Mouse (Mus musculus): ENCODE measurements around the gene Homer1.

The Homer1 gene

GRCm38 (mm10) chr13:93340555-93341278, 41.3 kb downstream of the Homer1 start:
- DNase-seq (ENCODE audit: low spot score): no peak

GRCm38 (mm10) chr13:93342641-93343040, 43.2 kb downstream of the Homer1 start:
- no peak for DNase-seq (ENCODE audit: low spot score)

GRCm38 (mm10) chr13:93344395-93344794, 45.0 kb downstream of the Homer1 start:
- DNase-seq (ENCODE audit: low spot score): no peak

- no peak for DNase-seq (ENCODE audit: low spot score)
Measured at GRCm38 (mm10) chr13:93345854-93346253, 46.4 kb downstream of the Homer1 start.

- no peak for DNase-seq (ENCODE audit: low spot score)
Measured at GRCm38 (mm10) chr13:93352030-93352429, 52.6 kb downstream of the Homer1 start.

GRCm38 (mm10) chr13:93354420-93355278, 55.2 kb downstream of the Homer1 start:
- DNase-seq (ENCODE audit: low spot score): no peak

GRCm38 (mm10) chr13:93355279-93355587, 55.8 kb downstream of the Homer1 start:
- DNase-seq (ENCODE audit: low spot score): no peak

GRCm38 (mm10) chr13:93358522-93358921, 59.1 kb downstream of the Homer1 start:
- no peak for DNase-seq (ENCODE audit: low spot score)

- no peak for DNase-seq (ENCODE audit: low spot score)
Measured at GRCm38 (mm10) chr13:93367555-93367954, 68.1 kb downstream of the Homer1 start.

GRCm38 (mm10) chr13:93368812-93369584, 69.6 kb downstream of the Homer1 start:
- no peak for DNase-seq (ENCODE audit: low spot score)

- no peak for DNase-seq (ENCODE audit: low spot score)
Measured at GRCm38 (mm10) chr13:93374457-93374856, 75.0 kb downstream of the Homer1 start.

- no peak for DNase-seq (ENCODE audit: low spot score)
Measured at GRCm38 (mm10) chr13:93378493-93378892, 79.1 kb downstream of the Homer1 start.

- DNase-seq (ENCODE audit: low spot score): no peak
Measured at GRCm38 (mm10) chr13:93380399-93381063, 81.1 kb downstream of the Homer1 start.

GRCm38 (mm10) chr13:93381301-93381700, 81.9 kb downstream of the Homer1 start:
- DNase-seq (ENCODE audit: low spot score): no peak

GRCm38 (mm10) chr13:93383092-93383491, 83.7 kb downstream of the Homer1 start:
- DNase-seq (ENCODE audit: low spot score): no peak

GRCm38 (mm10) chr13:93383620-93384019, 84.2 kb downstream of the Homer1 start:
- no peak for DNase-seq (ENCODE audit: low spot score)

- DNase-seq (ENCODE audit: low spot score): no peak
Measured at GRCm38 (mm10) chr13:93384481-93384880, 85.0 kb downstream of the Homer1 start.

GRCm38 (mm10) chr13:93385147-93385546, 85.7 kb downstream of the Homer1 start:
- DNase-seq (ENCODE audit: low spot score): no peak

- DNase-seq (ENCODE audit: low spot score): no peak
Measured at GRCm38 (mm10) chr13:93387440-93387839, 88.0 kb downstream of the Homer1 start.

- DNase-seq (ENCODE audit: low spot score): no peak
Measured at GRCm38 (mm10) chr13:93388594-93389241, 89.3 kb downstream of the Homer1 start.

GRCm38 (mm10) chr13:93389242-93389625, 89.8 kb downstream of the Homer1 start:
- no peak for DNase-seq (ENCODE audit: low spot score)
